In the genomic region with DNA sequence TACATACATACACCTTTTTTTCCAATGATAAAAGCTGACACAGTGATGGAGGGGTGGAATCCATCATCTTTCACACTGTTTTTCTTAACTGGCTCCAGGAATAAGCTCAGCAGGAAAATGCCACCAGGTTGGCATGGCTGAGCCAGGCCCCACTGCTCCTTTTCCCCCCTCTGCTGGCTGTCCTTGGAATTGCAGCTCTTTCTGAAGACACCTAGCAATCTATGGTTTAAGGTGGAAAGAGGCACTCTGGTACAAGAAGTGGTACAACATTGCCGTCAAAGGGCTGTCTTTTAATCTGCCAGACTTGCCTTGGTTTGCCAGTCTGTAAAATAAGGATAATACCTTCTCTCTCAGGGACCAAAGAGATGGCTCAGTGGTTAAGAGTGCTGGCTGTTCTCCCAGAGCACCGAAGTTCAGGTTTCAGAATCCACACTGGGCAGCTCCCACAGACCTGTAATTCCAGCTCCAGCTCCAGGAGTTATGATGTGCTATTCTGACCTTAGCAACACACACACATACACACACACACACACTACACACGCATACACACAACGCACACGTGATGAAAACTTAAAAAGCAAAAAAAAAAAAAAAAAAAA, we compare ENCODE assay signal across 8 mouse cellular contexts. TPM values are rescaled to one million over a fixed set of nuclear protein-coding genes. Genes with fewer than 3 reads are reported as not detected.
DNase-seq lines count a peak whose midpoint lies in the region; ATAC-seq and TF ChIP-seq lines count a peak whose summit lies in the region.
"Had no signal": no experiment of that assay in that cellular context is flagged by ENCODE, and none has a peak within 500 bp of the region (broad histone marks: within the 10 kb centered on the region; RNA-seq: fewer than 3 reads in every experiment).

No protein-coding gene starts in this region.

- DNase-seq in NIH3T3 (ENCODE audit: low read depth), result peak; percentile 91
- DNase-seq in brain, embryonic 18.5 days (ENCODE audit: low read depth, low spot score), result peak; percentile 54
- peak; percentile 37 for DNase-seq in fibroblast of lung, adult 2 months (ENCODE audit: low read depth)
- peak; percentile 80 for DNase-seq in hindbrain, embryonic 10.5 days (ENCODE audit: low spot score)
- peak; percentile 42 to 82 for DNase-seq in left cerebral cortex, adult 8-10 months (ENCODE audit: low spot score in 2 of 2)
- DNase-seq in midbrain, postnatal 0 days (ENCODE audit: low spot score), result peak; percentile 90
- peak; percentile 82 to 91 for DNase-seq in spleen, postnatal 10 days (ENCODE audit: low spot score in 2 of 2)

- H3K9me3 ChIP-seq in hindbrain, embryonic 10.5 days, result no peaks in the 10 kb centered on the region
- no peaks in the 10 kb centered on the region for H3K9me3 ChIP-seq in midbrain, postnatal 0 days (ENCODE audit: low read length)
- H3K9me3 ChIP-seq: neural tube, embryonic 12.5 days had no signal

- no peak overlapping the region for H3K4me2 ChIP-seq in midbrain, postnatal 0 days (ENCODE audit: low read depth, low read length, poor library complexity, severe bottlenecking)
- H3K4me2 ChIP-seq: neural tube, embryonic 12.5 days had no signal

- no peak overlapping the region for H3K27ac ChIP-seq in hindbrain, embryonic 10.5 days
- no peak overlapping the region for H3K27ac ChIP-seq in midbrain, postnatal 0 days (ENCODE audit: low read depth, low read length)
- H3K27ac ChIP-seq: neural tube, embryonic 12.5 days had no signal

- H3K4me3 ChIP-seq in hindbrain, embryonic 10.5 days, result no peak overlapping the region
- no peak overlapping the region for H3K4me3 ChIP-seq in midbrain, postnatal 0 days (ENCODE audit: low read depth, low read length)
- H3K4me3 ChIP-seq: neural tube, embryonic 12.5 days had no signal

- H3K36me3 ChIP-seq in hindbrain, embryonic 10.5 days, result peaks cover 5% of the 10 kb centered on the region; the same call in 1 of the 2 replicates
- no peaks in the 10 kb centered on the region for H3K36me3 ChIP-seq in midbrain, postnatal 0 days (ENCODE audit: insufficient read depth, low read length)

- H3K27me3 ChIP-seq in hindbrain, embryonic 10.5 days (ENCODE audit: insufficient read depth, poor library complexity, severe bottlenecking), result no peaks in the 10 kb centered on the region
- no peaks in the 10 kb centered on the region for H3K27me3 ChIP-seq in midbrain, postnatal 0 days (ENCODE audit: insufficient read depth, low read length)
- H3K27me3 ChIP-seq: neural tube, embryonic 12.5 days had no signal

- no peak for ATAC-seq in midbrain, postnatal 0 days (ENCODE audit: low FRiP score)

- H3K9ac ChIP-seq in midbrain, postnatal 0 days (replicated peaks; ENCODE audit: low read length, poor library complexity, severe bottlenecking), result no peak overlapping the region
- H3K9ac ChIP-seq: neural tube, embryonic 12.5 days had no signal

- 80% methylated on average over 5 of the region's 5 CpGs for WGBS in hindbrain, embryonic 10.5 days
- 73% methylated on average over 5 of the region's 5 CpGs for WGBS in midbrain, postnatal 0 days

- TF ChIP-seq CTCF in midbrain, postnatal 0 days (IDR thresholded peaks at IDR 0.05), result peak; percentile 97

- H3K4me1 ChIP-seq in hindbrain, embryonic 10.5 days (replicated peaks), result no peaks in the 10 kb centered on the region
- H3K4me1 ChIP-seq in midbrain, postnatal 0 days (ENCODE audit: insufficient read depth, low read length), result no peaks in the 10 kb centered on the region
- H3K4me1 ChIP-seq: neural tube, embryonic 12.5 days had no signal

RNA-seq across cellular contexts. Expression of a gene that starts 25.9 kb away (rescaled TPM):
- polyA plus RNA-seq in hindbrain, embryonic 10.5 days (2016; fragmentation: Nextera tagmentation; extraction: Ambion mirVana), result 19.4 and 24.4 TPM in 2 replicates
- 10 to 100 TPM; 49.0 to 55.7 (median 53.1) TPM for total RNA-seq in left cerebral cortex, adult 8-10 months (2022)
- total RNA-seq in midbrain, postnatal 0 days (2014; rRNA removed), result 25.2 and 32.4 TPM in 2 replicates
- polyA plus RNA-seq in midbrain, postnatal 0 days (2015; fragmentation: Nextera tagmentation; extraction: Ambion mirVana), result 37.4 and 50.6 TPM in 2 replicates

RNA-seq across cellular contexts. Expression of a gene that starts 31.1 kb away (rescaled TPM):
- 244 and 296 TPM in 2 replicates for polyA plus RNA-seq in hindbrain, embryonic 10.5 days (2016; fragmentation: Nextera tagmentation; extraction: Ambion mirVana)
- 100 to 1,000 TPM; 100 to 117 (median 107) TPM for total RNA-seq in left cerebral cortex, adult 8-10 months (2022)
- 243 and 245 TPM in 2 replicates for total RNA-seq in midbrain, postnatal 0 days (2014; rRNA removed)
- polyA plus RNA-seq in midbrain, postnatal 0 days (2015; fragmentation: Nextera tagmentation; extraction: Ambion mirVana), result 131 and 147 TPM in 2 replicates

RNA-seq across cellular contexts. Expression of a gene that starts 51.2 kb away (rescaled TPM):
- polyA plus RNA-seq in hindbrain, embryonic 10.5 days (2016; fragmentation: Nextera tagmentation; extraction: Ambion mirVana), result 10.2 and 18.0 TPM in 2 replicates
- 10 to 100 TPM; 23.0 to 29.2 (median 24.2) TPM for total RNA-seq in left cerebral cortex, adult 8-10 months (2022)
- 1.9 and 5.7 TPM in 2 replicates for total RNA-seq in midbrain, postnatal 0 days (2014; rRNA removed)
- polyA plus RNA-seq in midbrain, postnatal 0 days (2015; fragmentation: Nextera tagmentation; extraction: Ambion mirVana), result 1.4 and 1.7 TPM in 2 replicates

Comparison
In these comparisons a context has a peak if more than half of its experiments do, and no peak if none do; other contexts are left out.
1. DNase-seq: peak in every context shown above with its lines; median percentile 91 in NIH3T3; 90 in midbrain, postnatal 0 days; 86 in spleen, postnatal 10 days; 80 in hindbrain, embryonic 10.5 days; 62 in left cerebral cortex, adult 8-10 months; 54 in brain, embryonic 18.5 days; 37 in fibroblast of lung, adult 2 months.